Mouse (Mus musculus): ENCODE results near the gene Dock9. TPM values are rescaled to one million over a fixed set of nuclear protein-coding genes. Genes with fewer than 3 reads are reported as not detected.

The Dock9 gene
- total and polyA plus RNA-seq, 2 experiments from 2014 or later: 4.1 to 20.5 TPM

DNA sequence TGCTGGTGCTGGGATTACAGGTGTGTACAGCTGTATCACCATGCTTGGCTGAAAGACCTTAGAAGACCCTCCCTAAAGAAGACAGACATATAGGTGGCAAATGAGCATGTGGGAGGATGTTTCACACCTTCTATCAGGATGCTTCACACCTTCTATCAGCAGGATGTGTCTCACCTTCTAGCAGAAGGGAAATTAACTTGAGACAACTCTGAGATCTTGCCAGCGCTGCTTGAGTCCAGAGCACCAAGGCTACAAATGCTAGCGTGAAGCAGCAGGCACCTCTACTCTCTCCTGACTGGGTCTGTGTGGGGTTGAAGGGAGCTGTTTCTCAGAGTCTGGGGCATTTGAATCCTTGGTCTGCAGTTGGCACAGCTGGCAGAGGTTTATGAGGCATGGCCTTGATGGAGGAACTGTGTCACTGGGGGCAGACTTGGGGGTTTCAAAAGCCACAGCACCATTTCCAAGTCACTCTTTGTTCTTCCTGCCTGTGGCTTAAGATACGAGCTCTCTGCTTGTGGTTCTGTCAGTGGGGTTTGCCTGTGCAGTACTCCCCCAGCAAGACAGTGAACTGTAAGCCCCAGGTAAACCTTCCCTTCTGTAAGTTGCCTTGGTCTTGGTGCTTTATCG lies 32.3 kb upstream of the Dock9 start:
- DNase-seq (ENCODE audit: low spot score) (no peak), ATAC-seq (ENCODE audit: insufficient read depth, low read depth) (no peak)
- no peak overlapping the region for H3K27ac ChIP-seq (ENCODE audit: low read depth)
- H3K4me2 ChIP-seq (ENCODE audit: low read depth, low read length): no peak overlapping the region
- peaks cover 6% of the 10 kb centered on the region; the same call in 1 of the 2 replicates for H3K4me1 ChIP-seq (ENCODE audit: control insufficient read depth, insufficient read depth)
- TF ChIP-seq CTCF (IDR thresholded peaks at IDR 0.05; ENCODE audit: low read depth) (no peak), EP300 (IDR thresholded peaks at IDR 0.05; ENCODE audit: low read depth) (no peak)
- no peak overlapping the region for H3K9ac ChIP-seq (replicated peaks; ENCODE audit: low read depth, low read length)
- H3K9me3 ChIP-seq (replicated peaks; ENCODE audit: control insufficient read depth, low read length): 0 out of 2 replicates have a peak, but pooled peaks cover 2% of the 10 kb centered on the region
- WGBS: 75% methylated on average over 4 of the region's 4 CpGs
- H3K36me3 ChIP-seq (replicated peaks; ENCODE audit: control insufficient read depth, insufficient read depth, low read length): no peaks in the 10 kb centered on the region
- H3K4me3 ChIP-seq (ENCODE audit: low read depth, low read length): no peak overlapping the region
- H3K27me3 ChIP-seq (ENCODE audit: control insufficient read depth, insufficient read depth, low read length): no peaks in the 10 kb centered on the region

DNA sequence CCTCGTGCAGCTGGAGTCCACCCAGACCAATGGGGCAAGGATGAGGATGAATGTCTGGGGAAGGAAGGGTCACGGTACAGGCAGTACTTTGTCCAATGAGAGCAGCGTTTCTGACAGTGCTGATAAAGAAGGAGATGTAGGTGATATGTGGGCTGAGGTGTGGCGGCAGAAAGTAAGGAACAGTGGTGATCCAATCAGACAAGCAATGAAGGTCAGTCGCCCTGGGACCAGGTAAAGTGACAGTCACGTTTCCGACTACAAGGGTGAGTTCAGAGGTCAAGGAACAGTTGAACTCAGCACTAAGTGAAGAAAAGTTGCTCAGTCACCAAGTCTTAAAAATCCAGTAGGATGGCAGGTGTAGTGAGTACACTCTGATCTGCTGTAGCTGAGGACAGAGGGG lies 29.5 kb upstream of the Dock9 start:
- peaks cover 14% of the 10 kb centered on the region; the same call in 1 of the 2 replicates for H3K4me1 ChIP-seq (ENCODE audit: control insufficient read depth, insufficient read depth)
- H3K27me3 ChIP-seq (ENCODE audit: control insufficient read depth, insufficient read depth, low read length): no peaks in the 10 kb centered on the region
- TF ChIP-seq EP300 (IDR thresholded peaks at IDR 0.05; ENCODE audit: low read depth): no peak
- no peak for TF ChIP-seq CTCF (IDR thresholded peaks at IDR 0.05; ENCODE audit: low read depth)
- 74% methylated on average over 7 of the region's 7 CpGs for WGBS
- H3K36me3 ChIP-seq (replicated peaks; ENCODE audit: control insufficient read depth, insufficient read depth, low read length): no peaks in the 10 kb centered on the region
- H3K4me3 ChIP-seq (ENCODE audit: low read depth, low read length): no peak overlapping the region
- H3K9ac ChIP-seq (replicated peaks; ENCODE audit: low read depth, low read length): no peak overlapping the region
- no peak for ATAC-seq (ENCODE audit: insufficient read depth, low read depth)
- H3K9me3 ChIP-seq (replicated peaks; ENCODE audit: control insufficient read depth, low read length): no peaks in the 10 kb centered on the region
- H3K4me2 ChIP-seq (ENCODE audit: low read depth, low read length): no peak overlapping the region
- no peak for DNase-seq (ENCODE audit: low spot score)
- H3K27ac ChIP-seq (ENCODE audit: low read depth): no peak overlapping the region

DNA sequence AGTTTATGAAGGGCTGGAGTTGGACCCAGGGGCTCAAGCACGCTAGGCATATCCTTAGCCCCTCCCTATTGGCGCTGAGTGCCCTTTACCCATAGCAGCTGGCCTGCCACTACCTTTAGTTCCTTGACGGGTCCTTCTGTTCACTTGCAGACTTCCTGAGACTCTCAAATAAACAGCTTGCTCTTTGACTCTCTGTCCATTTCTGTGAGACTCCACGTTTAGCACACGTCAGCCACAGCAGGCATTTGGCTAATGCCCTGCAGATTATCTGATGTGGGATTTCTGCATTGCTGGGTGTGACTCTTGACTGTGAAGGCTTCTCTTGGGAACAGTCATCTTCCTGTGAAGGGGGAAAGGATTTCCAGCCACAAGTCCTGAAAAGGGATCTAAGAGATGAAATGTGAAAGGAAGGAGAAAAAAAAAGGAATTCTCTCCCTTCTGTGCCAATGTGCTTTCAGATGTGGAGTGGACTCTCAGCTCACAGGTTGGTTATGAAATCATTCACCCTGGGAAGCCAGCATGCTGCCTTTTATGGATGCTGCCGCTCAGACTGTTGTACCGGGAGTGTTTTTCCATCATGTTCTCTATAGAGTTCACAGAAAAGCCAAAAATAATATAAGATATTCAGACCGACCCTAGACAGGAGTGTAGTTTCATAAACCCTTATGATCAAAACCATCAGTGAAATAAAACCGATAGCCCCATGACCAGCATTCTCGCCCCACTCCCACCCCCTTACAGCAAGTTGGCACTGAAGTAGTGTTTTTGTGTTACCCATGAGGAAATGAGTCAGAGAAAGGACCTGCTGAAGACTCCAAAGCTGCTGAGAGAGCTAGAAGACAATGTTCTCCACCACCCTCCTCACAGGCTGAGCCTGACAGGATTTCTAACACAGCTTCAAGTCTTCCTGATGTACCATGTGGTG lies 28.1 kb upstream of the Dock9 start:
- H3K4me3 ChIP-seq (ENCODE audit: low read depth, low read length): no peak overlapping the region
- H3K4me1 ChIP-seq (ENCODE audit: control insufficient read depth, insufficient read depth): peaks cover 14% of the 10 kb centered on the region; the same call in 1 of the 2 replicates
- ATAC-seq (ENCODE audit: insufficient read depth, low read depth): 0 out of 2 replicates have a peak, but pooled peaks have one; percentile 24
- H3K27ac ChIP-seq (ENCODE audit: low read depth): peak overlapping the region; percentile 61
- TF ChIP-seq CTCF (IDR thresholded peaks at IDR 0.05; ENCODE audit: low read depth): no peak
- TF ChIP-seq EP300 (IDR thresholded peaks at IDR 0.05; ENCODE audit: low read depth): no peak
- DNase-seq (ENCODE audit: low spot score): peak; percentile 10
- WGBS: 43% methylated on average over 10 of the region's 10 CpGs
- H3K9ac ChIP-seq (replicated peaks; ENCODE audit: low read depth, low read length): no peak overlapping the region
- H3K4me2 ChIP-seq (ENCODE audit: low read depth, low read length): no peak overlapping the region
- H3K9me3 ChIP-seq (replicated peaks; ENCODE audit: control insufficient read depth, low read length): no peaks in the 10 kb centered on the region
- H3K27me3 ChIP-seq (ENCODE audit: control insufficient read depth, insufficient read depth, low read length): no peaks in the 10 kb centered on the region
- H3K36me3 ChIP-seq (replicated peaks; ENCODE audit: control insufficient read depth, insufficient read depth, low read length): no peaks in the 10 kb centered on the region

DNA sequence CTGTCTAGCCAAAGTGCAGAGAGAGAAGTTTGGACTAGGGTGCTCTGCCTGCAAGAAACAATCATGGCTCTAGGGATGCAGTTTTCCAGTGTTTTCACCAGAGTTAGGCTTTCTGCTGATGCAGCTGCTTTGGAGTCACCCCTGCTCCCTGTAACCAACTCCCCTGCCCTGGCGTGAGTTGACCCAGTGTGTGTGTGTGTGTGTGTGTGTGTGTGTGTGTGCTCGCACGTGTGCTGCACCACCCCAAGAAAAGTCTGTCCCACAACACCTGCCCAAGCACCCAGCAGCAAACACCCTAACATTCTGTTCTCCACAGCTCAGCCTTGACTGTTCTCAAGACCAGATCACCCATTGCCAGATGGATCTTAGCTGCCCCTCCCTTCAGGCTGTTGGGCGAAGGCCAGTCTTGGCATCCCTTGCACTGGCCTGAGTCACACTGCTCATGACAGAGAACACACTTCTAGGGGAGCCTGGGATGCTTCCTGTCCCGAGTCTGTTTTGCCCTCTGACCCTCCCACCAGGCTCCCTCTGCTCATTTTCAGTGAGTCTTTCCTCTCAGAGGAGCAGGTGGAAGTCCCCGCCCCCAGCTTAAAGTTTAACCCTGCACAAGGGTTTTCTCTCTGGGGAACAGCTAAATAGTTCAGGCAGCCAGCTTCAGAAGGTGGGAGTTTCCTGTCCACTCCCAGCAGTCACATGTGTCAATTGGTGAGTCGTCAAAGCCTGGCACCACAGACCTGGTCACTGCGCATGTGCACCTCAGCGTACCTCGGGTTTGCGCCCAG lies 26.9 kb upstream of the Dock9 start:
- TF ChIP-seq CTCF (IDR thresholded peaks at IDR 0.05; ENCODE audit: low read depth) (no peak), EP300 (IDR thresholded peaks at IDR 0.05; ENCODE audit: low read depth) (peak; percentile 50; the same call in 1 of the 2 replicates)
- H3K27ac ChIP-seq (ENCODE audit: low read depth): peak overlapping the region; percentile 61
- ATAC-seq (ENCODE audit: insufficient read depth, low read depth): peak; percentile 79
- no peak overlapping the region for H3K4me2 ChIP-seq (ENCODE audit: low read depth, low read length)
- H3K9ac ChIP-seq (replicated peaks; ENCODE audit: low read depth, low read length): no peak overlapping the region
- no peaks in the 10 kb centered on the region for H3K36me3 ChIP-seq (replicated peaks; ENCODE audit: control insufficient read depth, insufficient read depth, low read length)
- 67% methylated on average over 11 of the region's 11 CpGs for WGBS
- H3K27me3 ChIP-seq (ENCODE audit: control insufficient read depth, insufficient read depth, low read length): no peaks in the 10 kb centered on the region
- H3K4me1 ChIP-seq (ENCODE audit: control insufficient read depth, insufficient read depth): peaks cover 14% of the 10 kb centered on the region; the same call in 1 of the 2 replicates
- H3K4me3 ChIP-seq (ENCODE audit: low read depth, low read length): no peak overlapping the region
- DNase-seq (ENCODE audit: low spot score): peak; percentile 49
- H3K9me3 ChIP-seq (replicated peaks; ENCODE audit: control insufficient read depth, low read length): no peaks in the 10 kb centered on the region

DNA sequence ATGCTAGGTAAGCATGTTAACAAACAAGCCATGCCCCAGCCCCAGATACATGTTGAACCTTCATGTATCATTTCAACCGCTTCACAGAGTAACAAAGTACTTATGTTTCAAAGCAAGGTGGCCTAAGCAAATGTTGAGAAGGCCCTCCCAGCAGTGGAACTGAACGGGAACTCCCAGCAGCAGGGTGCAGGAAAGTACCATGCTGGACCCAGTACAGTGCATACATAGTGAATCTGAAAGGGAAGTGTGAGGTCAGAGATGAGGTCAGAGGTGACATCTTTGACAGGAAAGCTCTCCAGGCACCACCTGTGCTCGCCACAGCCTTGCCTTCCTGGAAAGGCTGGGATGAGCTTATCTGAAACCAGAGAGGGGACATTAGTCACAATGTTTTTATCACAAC lies 25.4 kb upstream of the Dock9 start:
- Histone ChIP-seq H3K4me1 (ENCODE audit: control insufficient read depth, insufficient read depth) (peaks cover 14% of the 10 kb centered on the region; the same call in 1 of the 2 replicates), H3K36me3 (replicated peaks; ENCODE audit: control insufficient read depth, insufficient read depth, low read length) (no peaks in the 10 kb centered on the region), H3K9me3 (replicated peaks; ENCODE audit: control insufficient read depth, low read length) (no peaks in the 10 kb centered on the region), H3K4me3 (ENCODE audit: low read depth, low read length) (no peak overlapping the region), H3K27me3 (ENCODE audit: control insufficient read depth, insufficient read depth, low read length) (no peaks in the 10 kb centered on the region), H3K9ac (replicated peaks; ENCODE audit: low read depth, low read length) (no peak overlapping the region), H3K4me2 (ENCODE audit: low read depth, low read length) (no peak overlapping the region), H3K27ac (ENCODE audit: low read depth) (no peak overlapping the region)
- no peak for TF ChIP-seq CTCF (IDR thresholded peaks at IDR 0.05; ENCODE audit: low read depth)
- TF ChIP-seq EP300 (IDR thresholded peaks at IDR 0.05; ENCODE audit: low read depth): no peak
- no peak for ATAC-seq (ENCODE audit: insufficient read depth, low read depth)
- WGBS: 64% methylated on average over 3 of the region's 3 CpGs
- DNase-seq (ENCODE audit: low spot score): no peak

Measured in heart, postnatal 0 days (tissue).